Mouse (Mus musculus) heart, postnatal 0 days (tissue): ENCODE results near the gene Ccl4. TPM values are rescaled to one million over a fixed set of nuclear protein-coding genes. Genes with fewer than 3 reads are reported as not detected.

Experiments used
- ATAC-seq: fragments of 200-750 bp; cut with Nextera tagmentation; 2 replicates; pipeline ENCODE4 v1.8.0; 2017; ENCODE audit warnings: low read depth, moderate number of reproducible peaks, moderate library complexity; ENCODE audit not compliant: insufficient read depth
- DNase-seq: peaks from one replicate; pipeline ENCODE4 v3.0.0-alpha.2; 2016; ENCODE audit warnings: low spot score
- H3K27ac ChIP-seq: fragments of 300-500 bp; sonication (generic); 2 replicates; pipeline ENCODE4 v1.5.1; 2014; ENCODE audit warnings: low read depth, mild to moderate bottlenecking
- H3K27me3 ChIP-seq: fragments of 300-500 bp; sonication (generic); 2 replicates; pipeline ENCODE4 v1.6.1; 2014; ENCODE audit warnings: low read length, mixed read lengths; ENCODE audit not compliant: control insufficient read depth, insufficient read depth
- H3K36me3 ChIP-seq: fragments of 300-500 bp; sonication (generic); replicated peaks from 2 replicates; pipeline ENCODE4 v1.6.1; 2014; ENCODE audit warnings: low read length, mixed read lengths; ENCODE audit not compliant: control insufficient read depth, insufficient read depth
- H3K4me1 ChIP-seq: fragments of 300-500 bp; sonication (generic); 2 replicates; pipeline ENCODE4 v1.6.1; 2014; ENCODE audit warnings: antibody characterized with exemption; ENCODE audit not compliant: control insufficient read depth, insufficient read depth
- H3K4me2 ChIP-seq: fragments of 300-500 bp; sonication (generic); 2 replicates; pipeline ENCODE4 v1.6.1; 2014; ENCODE audit warnings: low read depth, mild to moderate bottlenecking, low read length, moderate library complexity
- H3K4me3 ChIP-seq: fragments of 300-500 bp; sonication (generic); 2 replicates; pipeline ENCODE4 v1.5.1; 2014; ENCODE audit warnings: low read depth, low read length
- H3K9ac ChIP-seq: fragments of 300-500 bp; sonication (generic); replicated peaks from 2 replicates; pipeline ENCODE4 v1.6.1; 2014; ENCODE audit warnings: low read depth, low read length, mixed read lengths
- H3K9me3 ChIP-seq: fragments of 300-500 bp; sonication (generic); replicated peaks from 2 replicates; pipeline ENCODE4 v1.6.1; 2016; ENCODE audit warnings: low read length; ENCODE audit not compliant: control insufficient read depth
- CTCF ChIP-seq: IDR thresholded peaks from 2 replicates; pipeline ENCODE4 v1.5.1; 2016; ENCODE audit warnings: antibody characterized with exemption, control low read depth, low read depth
- EP300 ChIP-seq: IDR thresholded peaks from 2 replicates; pipeline ENCODE4 v1.6.1; 2016; ENCODE audit warnings: antibody characterized with exemption, low read depth
- WGBS: fragments of 180-500 bp; shearing (Covaris S2); extraction: QIAGEN DNeasy Blood & Tissue Kit; methylation state at CpG from one replicate; pipeline ENCODE4 v1.1.7; 2014; 5-methylcytosine and 5-hydroxymethylcytosine counted together
- polyA plus RNA-seq: library from polyadenylated mRNA; unstranded; fragments of >200 nt; fragmentation: Nextera tagmentation; extraction: Ambion mirVana; gene quantifications from 2 replicates; pipeline ENCODE4 v1.2.1, GENCODE M21; 2015
- total RNA-seq: library from RNA; depleted of rRNA; stranded (reverse); fragments of >200 nt; gene quantifications from 2 replicates; pipeline ENCODE4 v1.2.3, GENCODE M21; 2014; ENCODE audit warnings: low replicate concordance

Ccl4 gene
- total and polyA plus RNA-seq, 2 experiments from 2014 or later: 0.98 TPM; not detected in 1

DNA sequence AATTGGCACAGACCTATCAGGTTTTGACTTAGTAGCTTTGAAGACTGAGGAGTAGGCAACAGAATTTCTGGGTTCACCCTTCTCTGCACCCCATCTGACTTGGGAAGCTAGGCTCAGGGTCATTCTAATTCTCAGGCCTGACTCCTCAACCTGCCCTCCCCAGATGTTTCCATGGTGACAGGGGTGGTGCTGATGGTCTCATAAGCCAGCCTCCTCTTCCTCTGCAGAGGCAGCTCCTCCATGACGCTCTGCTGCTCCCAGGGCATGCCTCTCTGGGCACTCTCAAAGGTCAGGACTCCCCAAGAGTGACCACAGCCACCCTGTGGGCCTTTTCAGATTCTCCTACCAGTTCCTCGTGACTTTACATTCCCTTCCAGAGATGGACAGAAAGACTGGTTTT, 23.4 kb upstream of the Ccl4 start:
- Histone ChIP-seq H3K4me1 (peaks cover 6% of the 10 kb centered on the region; the same call in 1 of the 2 replicates), H3K9ac (no peak overlapping the region), H3K36me3 (no peaks in the 10 kb centered on the region), H3K27me3 (no peaks in the 10 kb centered on the region), H3K9me3 (no peaks in the 10 kb centered on the region), H3K27ac (no peak overlapping the region; the same call in 1 of the 2 replicates), H3K4me3 (no peak overlapping the region), H3K4me2 (no peak overlapping the region)
- 75% methylated on average over 2 of the region's 2 CpGs for WGBS
- ATAC-seq (no peak), DNase-seq (no peak)
- TF ChIP-seq CTCF (no peak), EP300 (no peak)

DNA sequence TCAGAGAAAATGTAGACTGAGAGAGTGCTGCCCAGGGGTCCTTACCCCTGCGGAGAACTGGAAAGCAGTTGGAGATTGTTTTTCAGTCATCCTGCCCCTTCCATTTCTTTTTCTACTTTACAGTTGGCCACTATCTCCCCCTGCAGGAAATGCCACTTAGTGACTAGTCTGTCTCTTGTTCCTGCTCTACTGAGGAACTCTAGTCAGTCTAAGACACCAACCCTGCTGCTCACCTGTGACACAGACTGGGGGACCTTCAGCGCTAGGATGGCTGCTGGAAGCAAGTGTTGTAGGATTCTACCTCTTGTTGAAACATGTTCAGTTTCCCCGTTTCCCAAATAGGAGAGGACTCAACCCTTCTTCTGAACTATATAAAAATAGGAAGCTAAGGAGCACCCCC, 22.9 kb upstream of the Ccl4 start:
- H3K4me2 ChIP-seq: no peak overlapping the region
- H3K4me3 ChIP-seq: no peak overlapping the region
- peaks cover 6% of the 10 kb centered on the region; the same call in 1 of the 2 replicates for H3K4me1 ChIP-seq
- WGBS: 69% methylated on average over 3 of the region's 3 CpGs
- H3K36me3 ChIP-seq: no peaks in the 10 kb centered on the region
- no peaks in the 10 kb centered on the region for H3K27me3 ChIP-seq
- TF ChIP-seq EP300 (no peak), CTCF (peak; percentile 21; the same call in 1 of the 2 replicates)
- H3K9ac ChIP-seq: no peak overlapping the region
- H3K9me3 ChIP-seq: no peaks in the 10 kb centered on the region
- no peak for DNase-seq
- no peak for ATAC-seq
- H3K27ac ChIP-seq: no peak overlapping the region; the same call in 1 of the 2 replicates

DNA sequence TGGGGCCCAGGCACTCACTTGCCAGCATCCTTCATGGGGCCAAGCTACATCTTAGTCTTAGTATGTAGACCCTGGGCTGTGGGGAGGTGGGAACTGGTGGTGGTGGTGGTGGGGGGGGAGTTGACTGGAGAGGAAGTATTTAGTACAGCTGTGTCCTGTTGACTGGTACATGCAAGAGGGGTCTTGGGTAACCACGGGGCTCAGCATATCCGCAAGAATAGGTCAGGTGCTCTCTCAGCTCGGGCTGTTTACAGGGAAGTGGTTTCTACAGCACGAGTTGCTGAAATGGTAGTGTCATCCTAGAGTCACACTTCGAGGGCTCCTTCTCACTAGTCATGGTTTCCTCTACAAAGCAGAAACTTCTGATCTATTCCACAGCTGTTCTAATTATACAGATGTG, 22.2 kb upstream of the Ccl4 start:
- DNase-seq: no peak
- 56% methylated on average over 5 of the region's 5 CpGs for WGBS
- H3K9me3 ChIP-seq: 0 out of 2 replicates have a peak, but pooled peaks cover 3% of the 10 kb centered on the region
- TF ChIP-seq CTCF (no peak), EP300 (no peak)
- H3K27ac ChIP-seq: no peak overlapping the region; the same call in 1 of the 2 replicates
- no peak overlapping the region for H3K4me2 ChIP-seq
- peaks cover 6% of the 10 kb centered on the region; the same call in 1 of the 2 replicates for H3K4me1 ChIP-seq
- no peak overlapping the region for H3K9ac ChIP-seq
- ATAC-seq: no peak
- H3K4me3 ChIP-seq: no peak overlapping the region
- H3K27me3 ChIP-seq: no peaks in the 10 kb centered on the region
- H3K36me3 ChIP-seq: no peaks in the 10 kb centered on the region

DNA sequence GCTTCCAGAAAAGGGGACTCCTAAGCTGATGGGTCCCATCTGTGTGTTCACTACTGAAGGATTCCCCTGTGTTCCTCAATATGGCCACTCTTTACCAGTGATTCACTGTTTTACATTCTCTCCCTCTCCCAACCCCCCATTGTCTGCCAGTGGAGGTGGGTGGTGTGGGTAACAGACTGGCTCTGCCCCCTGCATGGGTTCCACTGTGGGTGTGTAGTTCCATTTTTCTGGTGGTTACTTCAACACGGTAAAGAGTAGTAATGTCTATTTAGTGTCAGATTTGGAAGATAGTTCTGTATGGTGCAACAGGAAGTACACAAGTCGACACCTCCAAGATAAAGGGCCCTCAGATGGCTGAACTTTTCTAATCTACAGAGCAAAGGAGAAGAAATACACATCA, 21.2 kb upstream of the Ccl4 start:
- Histone ChIP-seq H3K9me3 (0 out of 2 replicates have a peak, but pooled peaks cover 7% of the 10 kb centered on the region), H3K4me1 (peaks cover 6% of the 10 kb centered on the region; the same call in 1 of the 2 replicates), H3K4me3 (no peak overlapping the region), H3K27ac (no peak overlapping the region), H3K4me2 (no peak overlapping the region), H3K9ac (no peak overlapping the region), H3K27me3 (no peaks in the 10 kb centered on the region), H3K36me3 (no peaks in the 10 kb centered on the region)
- WGBS: 45% methylated on average over 2 of the region's 2 CpGs
- no peak for TF ChIP-seq EP300
- no peak for TF ChIP-seq CTCF
- ATAC-seq: no peak
- DNase-seq: no peak

DNA sequence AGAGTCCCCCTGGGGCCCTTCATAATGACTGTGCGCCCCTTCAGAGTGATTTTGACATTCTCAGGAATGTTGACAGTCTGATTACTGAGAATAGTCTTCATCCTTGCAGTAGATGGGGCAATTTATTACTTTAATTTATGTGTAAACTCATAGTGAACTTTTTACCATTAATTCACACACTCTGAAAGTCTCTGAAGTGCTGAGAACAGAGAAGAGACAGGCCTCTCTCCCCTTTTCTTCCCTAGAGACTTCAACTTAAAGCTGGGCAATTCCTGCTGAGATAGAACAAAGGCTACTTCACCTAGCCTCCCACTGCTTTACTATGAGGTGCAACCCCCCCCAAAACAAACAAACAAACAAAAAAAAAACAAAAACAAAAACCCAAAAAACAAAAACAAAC, 16.9 kb upstream of the Ccl4 start, which contains the start of gene Rpl9-ps1:
Gene Rpl9-ps1 (minus strand): TSS at position 101 of the 400 bp plus-strand sequence.
- DNase-seq (no peak), ATAC-seq (no peak)
- Histone ChIP-seq H3K4me3 (no peak within 1 kb of the TSS), H3K4me1 (no peaks in the 10 kb centered on the region), H3K9ac (no peak within 1 kb of the TSS), H3K27ac (no peak within 1 kb of the TSS), H3K36me3 (no peaks in the 10 kb centered on the region), H3K4me2 (no peak within 1 kb of the TSS), H3K9me3 (0 out of 2 replicates have a peak, but pooled peaks cover 7% of the 10 kb centered on the region), H3K27me3 (no peaks in the 10 kb centered on the region)
- WGBS: 73% methylated on average over 1 of the region's 1 CpGs
- no peak for TF ChIP-seq EP300
- no peak for TF ChIP-seq CTCF
